Mouse (Mus musculus) intestine, postnatal 0 days (tissue): ENCODE measurements around the gene Cyp2d9. TPM values are rescaled to one million over a fixed set of nuclear protein-coding genes. Genes with fewer than 3 reads are reported as not detected.

Experiments
- ATAC-seq: fragments of 200-750 bp; cut with Nextera tagmentation; 2 replicates; pipeline ENCODE4 v1.8.0; 2017; ENCODE audit warnings: mild to moderate bottlenecking, moderate TSS enrichment, moderate library complexity
- H3K27ac ChIP-seq: fragments of 300-500 bp; sonication (generic); 2 replicates; pipeline ENCODE4 v1.5.1; 2014; ENCODE audit warnings: mild to moderate bottlenecking, low read depth, low read length, moderate library complexity
- H3K27me3 ChIP-seq: fragments of 300-500 bp; sonication (generic); replicated peaks from 2 replicates; pipeline ENCODE4 v1.6.1; 2014; ENCODE audit warnings: low read length, mixed read lengths; ENCODE audit not compliant: control insufficient read depth, insufficient read depth
- H3K36me3 ChIP-seq: fragments of 300-500 bp; sonication (generic); 2 replicates; pipeline ENCODE4 v1.6.1; 2014; ENCODE audit warnings: mild to moderate bottlenecking, moderate library complexity; ENCODE audit not compliant: control insufficient read depth, insufficient read depth
- H3K4me1 ChIP-seq: fragments of 300-500 bp; sonication (generic); replicated peaks from 2 replicates; pipeline ENCODE4 v1.6.1; 2014; ENCODE audit warnings: antibody characterized with exemption, low read length, mixed read lengths; ENCODE audit not compliant: control insufficient read depth, insufficient read depth
- H3K4me2 ChIP-seq: fragments of 300-500 bp; sonication (generic); replicated peaks from 2 replicates; pipeline ENCODE4 v1.6.1; 2014; ENCODE audit warnings: low read depth, mild to moderate bottlenecking, moderate library complexity
- H3K4me3 ChIP-seq: fragments of 300-500 bp; sonication (generic); 2 replicates; pipeline ENCODE4 v1.5.1; 2014; ENCODE audit warnings: low read depth, low read length
- H3K9ac ChIP-seq: fragments of 300-500 bp; sonication (generic); 2 replicates; pipeline ENCODE4 v1.6.1; 2014; ENCODE audit warnings: mild to moderate bottlenecking, low read depth, low read length
- H3K9me3 ChIP-seq: fragments of 300-500 bp; sonication (generic); 2 replicates; pipeline ENCODE4 v1.6.1; 2016; ENCODE audit warnings: mixed run types; ENCODE audit not compliant: control insufficient read depth
- CTCF ChIP-seq: sonication (generic); IDR thresholded peaks from 2 replicates; pipeline ENCODE4 v1.5.1; 2016; ENCODE audit warnings: low read depth, mild to moderate bottlenecking, control low read depth, antibody characterized with exemption, moderate library complexity
- WGBS: fragments of 180-500 bp; shearing (Covaris S2); extraction: QIAGEN DNeasy Blood & Tissue Kit; methylation state at CpG from one replicate; pipeline ENCODE4 v1.1.7; 2014; 5-methylcytosine and 5-hydroxymethylcytosine counted together
- polyA plus RNA-seq: library from polyadenylated mRNA; unstranded; fragments of >200 nt; fragmentation: Nextera tagmentation; extraction: Ambion mirVana; gene quantifications from 2 replicates; pipeline ENCODE4 v1.2.1, GENCODE M21; 2015

Cyp2d9 gene
- polyA plus RNA-seq, 1 experiment from 2014 or later, result not detected

- no peaks in the 10 kb centered on the region; the same call in 1 of the 2 replicates for H3K4me1 ChIP-seq
- H3K4me2 ChIP-seq, result no peak overlapping the region
- H3K36me3 ChIP-seq, result no peaks in the 10 kb centered on the region
- no peak overlapping the region for H3K27ac ChIP-seq
- no peaks in the 10 kb centered on the region for H3K27me3 ChIP-seq
- no peak for TF ChIP-seq CTCF
- H3K9me3 ChIP-seq, result no peaks in the 10 kb centered on the region
- no peak for ATAC-seq
- 79% methylated on average over 1 of the region's 1 CpGs for WGBS
- H3K9ac ChIP-seq, result no peak overlapping the region
- H3K4me3 ChIP-seq, result no peak overlapping the region
These were observed 14.6 kb upstream of the Cyp2d9 start for GRCm38 (mm10) chr15:82418616-82419015.

- no peak overlapping the region for H3K4me3 ChIP-seq
- no peaks in the 10 kb centered on the region for H3K4me1 ChIP-seq
- no peak overlapping the region for H3K9ac ChIP-seq
- WGBS, result 76% methylated on average over 4 of the region's 4 CpGs
- no peaks in the 10 kb centered on the region for H3K9me3 ChIP-seq
- H3K27me3 ChIP-seq, result no peaks in the 10 kb centered on the region
- no peaks in the 10 kb centered on the region for H3K36me3 ChIP-seq
- no peak overlapping the region for H3K27ac ChIP-seq
- no peak overlapping the region for H3K4me2 ChIP-seq
- TF ChIP-seq CTCF, result no peak
- ATAC-seq, result no peak; the same call in 1 of the 2 replicates
These were observed 10.3 kb upstream of the Cyp2d9 start for GRCm38 (mm10) chr15:82422935-82423334.

- Histone ChIP-seq H3K9me3 (no peaks in the 10 kb centered on the region), H3K4me3 (no peak overlapping the region), H3K4me1 (no peaks in the 10 kb centered on the region), H3K9ac (no peak overlapping the region), H3K27ac (no peak overlapping the region), H3K4me2 (no peak overlapping the region), H3K36me3 (no peaks in the 10 kb centered on the region), H3K27me3 (no peaks in the 10 kb centered on the region)
- TF ChIP-seq CTCF, result no peak
- 79% methylated on average over 3 of the region's 3 CpGs for WGBS
- ATAC-seq, result no peak
These were observed 9.8 kb upstream of the Cyp2d9 start for GRCm38 (mm10) chr15:82423471-82423870.

GRCm38 (mm10) chr15:82433621-82434020 lies 384 bp downstream of the Cyp2d9 start:
- no peak overlapping the region for H3K4me2 ChIP-seq
- ATAC-seq, result no peak
- no peaks in the 10 kb centered on the region for H3K4me1 ChIP-seq
- no peaks in the 10 kb centered on the region for H3K27me3 ChIP-seq
- H3K4me3 ChIP-seq, result no peak overlapping the region
- no peak overlapping the region for H3K27ac ChIP-seq
- H3K9ac ChIP-seq, result no peak overlapping the region
- H3K9me3 ChIP-seq, result 0 out of 2 replicates have a peak, but pooled peaks cover 2% of the 10 kb centered on the region
- no peak for TF ChIP-seq CTCF
- WGBS, result 92% methylated on average over 3 of the region's 3 CpGs
- no peaks in the 10 kb centered on the region for H3K36me3 ChIP-seq

- H3K9ac ChIP-seq, result no peak overlapping the region
- 71% methylated on average over 3 of the region's 3 CpGs for WGBS
- ATAC-seq, result no peak
These were observed 1.3 kb downstream of the Cyp2d9 start for GRCm38 (mm10) chr15:82434541-82434940.

GRCm38 (mm10) chr15:82435011-82435410 lies 1.8 kb downstream of the Cyp2d9 start:
- H3K4me2 ChIP-seq, result no peak overlapping the region
- H3K4me3 ChIP-seq, result no peak overlapping the region
- 78% methylated on average over 3 of the region's 3 CpGs for WGBS
- H3K9me3 ChIP-seq, result 0 out of 2 replicates have a peak, but pooled peaks cover 2% of the 10 kb centered on the region
- H3K27ac ChIP-seq, result no peak overlapping the region
- TF ChIP-seq CTCF, result no peak
- no peak overlapping the region for H3K9ac ChIP-seq
- H3K27me3 ChIP-seq, result no peaks in the 10 kb centered on the region
- no peak for ATAC-seq
- H3K4me1 ChIP-seq, result no peaks in the 10 kb centered on the region
- no peaks in the 10 kb centered on the region for H3K36me3 ChIP-seq

More at GRCm38 (mm10) chr15:82434541-82434940, 1.3 kb downstream of the Cyp2d9 start:
- Histone ChIP-seq H3K4me3 (no peak overlapping the region), H3K9me3 (0 out of 2 replicates have a peak, but pooled peaks cover 2% of the 10 kb centered on the region), H3K27ac (no peak overlapping the region), H3K27me3 (no peaks in the 10 kb centered on the region), H3K4me2 (no peak overlapping the region), H3K36me3 (no peaks in the 10 kb centered on the region), H3K4me1 (no peaks in the 10 kb centered on the region)
- TF ChIP-seq CTCF, result no peak

GRCm38 (mm10) chr15:82435606-82436005 lies 2.4 kb downstream of the Cyp2d9 start:
- Histone ChIP-seq H3K27ac (no peak overlapping the region), H3K36me3 (no peaks in the 10 kb centered on the region), H3K9ac (no peak overlapping the region), H3K27me3 (no peaks in the 10 kb centered on the region), H3K9me3 (0 out of 2 replicates have a peak, but pooled peaks cover 2% of the 10 kb centered on the region), H3K4me3 (no peak overlapping the region), H3K4me1 (no peaks in the 10 kb centered on the region), H3K4me2 (no peak overlapping the region)
- 88% methylated on average over 2 of the region's 2 CpGs for WGBS
- TF ChIP-seq CTCF, result no peak
- no peak for ATAC-seq
